Mouse (Mus musculus): Measurements from ENCODE around the gene Slc1a6.

- TF ChIP-seq POLR2A (IDR thresholded peaks at IDR 0.05; ENCODE audit: borderline replicate concordance, control insufficient read depth, low read depth, low read length) (no peak), CTCF (IDR thresholded peaks at IDR 0.05; ENCODE audit: control insufficient read depth, insufficient read depth, low read length) (no peak)
These were observed 769 bp upstream of the Slc1a6 start for GRCm38 (mm10) chr10:78779527-78779926.
